Mouse (Mus musculus) G1E (cell line): Measurements from ENCODE around the gene Grik4.

Experiments
- CTCF ChIP-seq: IDR thresholded peaks from 2 replicates; pipeline ENCODE4 v1.5.1; 2012; ENCODE audit warnings: low read depth, low read length, inconsistent platforms, mixed read lengths
- GATA1 ChIP-seq: IDR thresholded peaks from 2 replicates; pipeline ENCODE4 v1.6.1; 2012; ENCODE audit warnings: borderline replicate concordance, low read length, inconsistent platforms, mixed read lengths

DNA sequence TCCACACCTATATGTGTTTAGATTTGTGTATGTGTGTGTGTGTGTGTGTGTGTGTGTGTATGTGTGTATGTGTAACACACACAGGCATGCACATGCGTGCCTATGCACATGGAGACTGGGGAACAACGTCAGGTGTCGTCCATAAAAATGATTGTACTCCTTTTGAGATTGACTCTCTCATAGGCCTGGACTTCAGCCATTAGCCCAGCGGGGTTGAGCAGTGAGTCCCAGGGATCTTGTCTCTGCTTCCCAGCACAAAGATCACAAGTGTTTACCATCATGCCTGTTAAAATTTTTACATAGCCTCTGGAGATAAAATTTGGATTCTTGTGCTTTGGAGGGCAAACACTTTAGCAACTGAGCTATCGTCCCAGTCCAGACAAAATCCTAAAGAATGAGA, 157.4 kb downstream of the Grik4 start:
- TF ChIP-seq CTCF (no peak), GATA1 (no peak)
